Mouse (Mus musculus) kidney, adult 2 months (tissue): Measurements from ENCODE around the gene Car6.

Source experiments
- CTCF ChIP-seq: fragments of 200-500 bp; conservative IDR thresholded peaks from 2 replicates; pipeline ENCODE4 v1.5.1; 2011; ENCODE audit warnings: low read depth, mild to moderate bottlenecking, control low read depth, low read length, moderate library complexity, mixed read lengths; ENCODE audit not compliant: insufficient read depth, insufficient read length
- POLR2A ChIP-seq: fragments of 200-500 bp; IDR thresholded peaks from one replicate; pipeline ENCODE4 v1.6.1; 2011; ENCODE audit warnings: low read depth, low read length, control low read depth

DNA sequence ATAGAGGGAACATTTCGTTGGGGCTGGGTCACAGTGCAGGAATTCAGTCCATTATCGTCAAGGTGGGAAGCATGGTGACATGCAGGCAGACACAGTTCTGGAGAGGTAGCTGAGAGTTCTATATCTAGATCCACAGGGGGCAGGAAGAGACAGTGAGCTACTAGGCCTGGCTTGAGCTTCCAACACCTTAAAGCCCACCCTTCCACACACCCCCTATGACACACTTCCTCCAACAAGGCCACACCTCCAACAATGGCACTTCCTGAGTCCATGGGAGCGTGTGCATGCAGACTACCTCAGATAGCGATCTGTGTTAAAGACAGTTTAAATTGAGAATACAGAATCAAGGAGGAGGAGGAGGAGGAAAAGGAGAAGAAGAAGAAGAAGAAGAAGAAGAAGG, 45.4 kb downstream of the Car6 start:
- TF ChIP-seq POLR2A (no peak), CTCF (no peak)
